Mouse (Mus musculus): ENCODE measurements around the gene Chmp3.

Chmp3 gene

DNA sequence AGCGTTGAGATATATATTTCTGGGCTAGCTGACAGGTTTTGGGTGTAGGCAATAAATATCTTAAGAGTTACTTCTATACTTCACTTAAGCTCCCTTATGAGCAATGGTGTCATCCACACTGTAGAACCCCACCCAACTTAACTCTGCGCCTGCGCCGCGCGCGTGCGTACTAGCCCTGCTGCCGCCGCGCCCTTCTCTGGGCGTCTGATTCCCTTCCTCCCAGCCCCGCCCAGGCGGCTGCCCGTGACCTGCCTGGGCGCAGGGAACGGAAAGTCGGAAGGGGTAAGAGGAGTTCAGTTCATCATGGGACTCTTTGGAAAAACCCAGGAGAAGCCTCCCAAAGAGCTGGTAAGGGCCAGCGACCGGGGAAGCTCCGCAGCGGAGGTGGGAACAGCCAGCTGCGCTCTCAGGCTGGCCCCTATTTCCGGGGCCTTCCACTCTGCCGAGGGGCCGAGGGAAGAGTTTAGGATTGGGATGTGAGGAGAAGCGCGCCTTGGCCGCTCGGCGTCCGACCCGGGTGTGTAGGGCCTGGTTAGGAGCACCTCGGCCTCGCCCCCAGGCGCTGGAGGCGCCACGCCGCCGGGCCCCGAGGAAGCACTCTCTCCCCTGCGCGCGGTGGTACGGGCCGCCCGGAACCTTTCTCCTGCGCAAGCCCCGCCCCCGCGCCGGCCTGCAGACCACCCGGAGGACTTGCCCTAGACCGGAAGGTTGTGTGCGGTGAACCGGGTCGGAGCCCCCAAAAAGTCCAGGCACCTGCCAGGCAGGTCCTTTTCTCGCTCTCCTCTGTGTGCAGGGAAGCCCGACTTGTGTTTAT lies at the start of gene Chmp3:
TSS of gene Chmp3 (plus strand) at position 112 of the 814 bp plus-strand sequence.
- peak; percentile 96 for DNase-seq

DNA sequence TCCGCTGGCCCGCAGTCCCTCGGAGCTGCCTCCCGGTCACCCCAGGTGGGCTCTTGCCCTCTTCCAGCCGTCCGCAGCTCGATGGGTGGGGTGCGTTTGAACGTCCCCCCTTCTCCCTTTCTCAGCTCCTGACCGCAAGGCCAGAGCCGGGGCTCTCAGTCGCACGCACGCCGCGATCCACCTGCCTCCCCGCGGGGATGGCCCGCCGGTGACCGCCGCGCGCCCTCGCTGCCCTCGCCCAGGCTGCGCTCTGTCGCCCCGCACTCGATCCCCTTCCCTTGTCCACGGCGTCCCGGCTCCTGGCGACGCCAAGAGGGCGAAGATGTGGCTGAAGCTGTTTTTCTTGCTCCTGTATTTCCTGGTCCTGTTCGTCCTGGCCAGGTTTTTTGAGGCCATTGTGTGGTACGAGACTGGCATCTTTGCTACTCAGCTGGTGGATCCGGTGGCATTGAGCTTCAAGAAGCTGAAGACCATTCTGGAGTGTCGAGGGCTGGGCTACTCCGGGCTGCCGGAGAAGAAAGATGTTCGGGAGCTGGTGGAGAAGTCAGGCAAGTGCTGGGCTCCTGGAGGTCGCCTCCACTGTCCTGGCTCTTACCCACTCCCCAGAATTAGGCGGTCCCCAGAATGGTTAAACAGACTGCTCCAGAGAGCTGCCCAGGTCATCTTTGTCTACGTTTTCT lies 49.1 kb upstream of the Chmp3 start:
- peak; percentile 55 for DNase-seq

DNA sequence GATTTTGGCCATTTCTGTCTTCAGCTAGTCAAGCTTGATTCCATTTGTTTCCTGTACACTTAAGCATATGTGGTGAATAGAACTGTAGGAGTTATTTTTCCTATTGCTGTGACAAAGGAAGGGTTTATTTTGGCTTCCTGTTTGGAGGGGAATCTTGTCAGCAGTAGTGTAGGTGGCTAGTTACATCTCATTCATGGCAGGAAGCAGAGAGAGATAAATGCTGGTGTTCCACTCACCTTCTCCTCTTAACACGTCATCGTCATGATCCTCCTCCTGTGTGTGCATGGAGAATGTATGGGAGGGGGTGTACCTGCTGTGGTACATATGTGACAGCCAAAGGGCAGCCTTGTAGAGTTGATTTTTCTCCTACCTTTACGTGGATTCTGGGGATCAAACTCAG lies 43.0 kb upstream of the Chmp3 start:
- DNase-seq = no peak

DNA sequence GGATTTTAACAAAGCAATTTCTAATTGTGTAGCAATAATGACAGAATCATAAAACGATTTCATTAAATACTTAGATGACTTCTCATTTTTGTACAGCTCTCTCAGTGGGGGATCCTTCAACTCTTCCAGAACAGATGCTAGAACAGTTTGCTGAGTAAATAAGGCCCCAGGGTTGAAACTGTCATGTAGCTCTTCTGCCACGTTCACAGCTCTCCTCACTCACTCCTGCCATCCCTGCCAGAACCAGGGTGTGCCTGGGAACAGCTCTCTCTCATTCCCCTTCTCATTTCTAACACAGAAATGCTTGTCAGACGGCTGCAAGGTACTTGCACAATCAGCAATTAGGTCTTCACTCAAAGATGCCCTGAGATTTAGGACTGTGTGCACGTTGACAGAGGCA lies 40.6 kb upstream of the Chmp3 start:
- no peak for DNase-seq

DNA sequence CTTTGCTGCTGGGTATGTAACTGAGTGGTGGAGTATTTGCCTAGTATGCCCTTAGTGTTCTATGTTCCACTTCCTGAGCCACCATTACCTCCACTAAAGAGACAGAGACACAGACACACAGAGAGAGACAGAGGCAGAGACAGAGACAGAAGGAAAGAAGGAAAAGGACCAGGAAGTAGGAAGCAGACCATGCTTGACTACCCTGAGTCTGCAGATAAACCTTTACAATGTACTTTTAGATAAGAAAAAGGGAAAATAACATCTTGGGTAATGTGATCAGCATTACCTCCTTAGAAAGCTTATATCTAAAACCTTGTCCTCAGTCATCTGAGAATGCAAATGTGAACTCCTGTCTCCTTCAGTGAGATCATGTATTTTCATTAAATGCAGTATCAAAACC lies 39.9 kb upstream of the Chmp3 start:
- no peak for DNase-seq

DNA sequence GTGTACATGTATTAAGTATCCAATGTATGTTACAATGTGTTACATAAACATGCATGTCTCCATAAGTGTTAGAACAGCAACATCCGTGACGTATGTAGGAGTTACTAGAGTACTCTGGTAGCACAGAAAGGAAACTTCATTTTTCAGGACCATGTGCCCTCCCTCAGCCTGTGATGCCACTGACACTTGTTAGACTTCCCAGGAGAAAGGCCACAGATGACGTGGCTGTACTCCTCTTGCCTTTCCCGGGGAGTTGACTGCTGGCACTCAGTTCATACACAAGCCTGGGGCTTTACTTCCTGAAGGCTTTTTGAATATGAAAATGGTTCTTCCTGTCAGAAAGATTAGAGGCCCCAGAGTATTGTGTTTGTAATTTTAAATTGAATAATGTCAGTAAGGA lies 39.5 kb upstream of the Chmp3 start:
- DNase-seq = no peak

DNA sequence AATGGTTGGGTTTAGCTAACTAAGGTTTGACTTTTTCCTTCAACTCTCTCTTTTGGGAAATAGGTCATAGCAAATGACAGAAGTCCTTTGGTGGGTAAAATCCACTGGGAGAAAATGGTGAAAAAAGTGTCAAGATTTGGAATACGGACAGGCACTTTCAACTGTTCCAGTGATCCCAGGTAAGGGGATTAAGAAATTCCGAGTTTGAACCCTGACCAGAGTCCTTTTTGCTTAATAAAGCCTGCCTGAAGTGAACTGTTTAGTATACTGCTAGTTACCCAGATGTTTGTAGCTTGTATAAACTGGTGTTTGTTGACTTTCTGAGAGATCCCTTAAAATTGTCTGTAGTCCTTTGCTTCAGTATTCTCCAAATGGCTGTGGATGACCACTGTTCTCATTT lies 37.9 kb upstream of the Chmp3 start:
- no peak for DNase-seq

DNA sequence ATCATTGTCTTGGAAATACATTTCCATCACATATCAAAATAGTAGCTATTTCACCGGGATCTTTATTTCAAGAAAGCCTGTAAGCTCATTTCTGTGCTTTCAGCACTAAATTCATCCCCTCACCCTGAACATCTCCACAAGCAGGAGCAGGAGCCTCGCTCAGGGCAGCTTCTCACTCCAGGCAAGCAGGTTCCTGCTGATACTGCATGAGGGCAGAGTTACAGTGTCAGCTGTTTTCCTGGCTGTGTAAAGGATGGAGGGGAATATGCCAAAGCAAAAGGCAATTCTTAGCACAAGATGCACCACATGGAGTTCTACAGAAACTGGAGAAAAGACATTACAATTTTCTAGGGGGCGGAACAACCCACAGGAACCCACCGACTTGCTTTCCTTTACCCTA lies 24.1 kb upstream of the Chmp3 start:
- no peak for DNase-seq

DNA sequence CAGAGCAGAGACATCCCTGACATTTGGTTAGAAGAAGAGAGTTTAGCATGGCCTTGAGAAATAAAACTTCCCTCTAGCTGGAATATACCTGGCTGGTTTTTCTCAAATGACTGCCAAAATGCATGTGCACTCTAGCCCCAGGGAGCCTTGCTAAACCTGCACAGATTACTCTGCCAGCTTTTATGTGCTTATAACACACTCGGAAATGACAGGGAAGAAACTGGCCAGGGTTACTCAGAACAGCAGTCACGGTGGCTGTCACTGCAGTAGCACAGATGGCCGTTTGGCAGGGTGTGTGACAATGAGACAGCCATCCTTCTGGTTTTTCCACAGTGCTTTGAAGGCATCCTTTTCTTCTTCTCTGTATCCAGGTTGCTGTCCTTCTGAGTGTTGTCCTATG lies 18.0 kb upstream of the Chmp3 start:
- no peak for DNase-seq

DNA sequence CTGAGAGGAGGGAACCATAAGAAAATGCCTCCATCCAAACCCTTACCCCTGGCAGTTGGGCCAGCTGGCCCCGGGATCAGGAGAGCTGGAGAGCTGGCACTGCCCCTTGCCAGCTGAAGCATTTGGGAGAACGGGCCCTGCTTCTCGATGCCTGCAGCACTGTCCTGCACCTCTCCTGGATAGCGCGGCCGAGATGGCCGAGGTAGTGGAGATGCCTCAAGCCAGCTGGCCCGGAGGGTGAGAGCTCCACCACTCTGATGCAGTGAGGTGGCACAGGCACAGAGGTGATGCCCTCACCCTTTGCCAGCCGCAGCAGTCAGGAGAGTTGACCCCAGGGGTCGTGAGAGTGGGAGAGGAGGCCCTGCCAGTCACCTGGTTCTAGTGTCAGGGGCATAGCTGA lies 16.5 kb upstream of the Chmp3 start:
- DNase-seq = no peak

DNA sequence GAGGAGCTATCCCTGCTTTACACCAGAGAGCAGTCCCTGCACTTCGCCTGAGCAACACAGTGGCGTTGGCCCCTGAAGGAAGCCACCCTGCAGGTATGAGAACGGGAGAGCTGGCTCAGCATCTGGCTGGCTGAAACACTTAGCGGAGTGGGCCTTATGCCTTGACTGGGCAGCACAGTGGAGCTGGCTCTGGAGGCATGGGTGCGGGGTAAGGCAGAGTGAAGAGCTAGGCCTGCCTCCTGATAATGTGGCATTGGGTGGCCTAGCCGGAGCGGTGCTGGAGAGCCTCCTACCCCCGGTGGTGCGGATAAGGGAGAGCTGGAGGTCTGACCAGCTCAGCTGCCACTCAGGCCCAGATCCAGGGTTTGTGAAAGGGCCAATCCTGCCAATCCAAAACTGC lies 15.8 kb upstream of the Chmp3 start:
- DNase-seq = no peak

DNA sequence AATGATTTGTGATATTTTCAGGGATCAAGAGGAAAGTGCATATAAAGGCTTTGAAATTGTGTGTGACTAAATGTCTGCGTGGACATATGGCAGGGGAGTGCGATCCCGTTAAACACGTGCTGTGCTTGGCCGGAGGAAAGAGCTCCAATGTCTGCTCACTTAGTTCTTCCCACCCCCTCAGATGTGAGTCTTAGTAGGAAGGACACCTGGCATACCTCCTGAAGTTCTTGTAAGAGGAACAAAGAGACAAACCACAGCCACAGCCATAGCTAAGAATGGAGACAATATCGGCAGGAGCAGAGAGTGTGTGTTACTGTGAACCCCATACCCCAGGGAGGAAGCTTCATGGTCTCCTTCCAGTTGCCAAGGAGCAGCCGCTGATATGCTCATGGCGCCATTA lies 13.4 kb upstream of the Chmp3 start:
- no peak for DNase-seq

DNA sequence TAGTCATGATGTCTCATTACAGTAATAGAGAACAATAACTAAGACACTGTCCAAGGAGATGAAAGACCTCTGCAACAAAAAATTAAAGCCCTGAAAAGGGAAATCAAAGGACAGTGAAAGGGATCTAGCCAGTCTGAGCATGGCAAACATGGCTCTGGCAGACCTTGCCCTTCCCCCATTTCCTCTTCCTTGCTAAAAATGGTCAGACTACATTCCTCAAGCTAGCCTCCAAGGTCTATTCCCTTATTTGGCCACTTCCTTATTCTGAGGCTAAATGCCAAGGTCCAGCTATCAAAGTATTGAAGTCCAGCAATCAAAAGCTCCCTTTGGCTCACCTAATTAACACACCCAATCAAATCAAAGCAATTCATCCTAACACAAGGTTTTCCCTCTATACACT lies 6.3 kb upstream of the Chmp3 start:
- no peak for DNase-seq

DNA sequence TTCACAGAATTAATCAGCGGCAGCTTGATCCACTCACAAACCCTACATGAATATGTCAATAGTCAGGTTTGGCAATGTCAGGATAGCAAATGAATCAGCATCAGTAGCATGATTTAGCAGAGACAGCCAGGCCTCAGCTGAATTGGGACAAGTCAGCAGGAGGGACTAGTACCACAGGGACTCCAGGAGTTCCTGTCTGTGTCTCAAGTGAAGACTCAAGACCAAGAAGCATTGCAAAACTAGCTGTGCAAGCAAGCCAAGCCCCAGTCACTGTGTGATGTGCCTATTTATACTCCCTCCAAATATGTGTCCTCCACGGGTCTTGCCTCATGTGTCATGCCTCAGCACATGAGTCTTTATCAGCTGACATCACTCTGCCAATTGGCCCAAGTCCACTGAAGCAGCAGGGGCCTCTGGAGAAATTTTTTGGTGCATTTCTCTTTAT lies 11.9 kb downstream of the Chmp3 start:
- DNase-seq = no peak

DNA sequence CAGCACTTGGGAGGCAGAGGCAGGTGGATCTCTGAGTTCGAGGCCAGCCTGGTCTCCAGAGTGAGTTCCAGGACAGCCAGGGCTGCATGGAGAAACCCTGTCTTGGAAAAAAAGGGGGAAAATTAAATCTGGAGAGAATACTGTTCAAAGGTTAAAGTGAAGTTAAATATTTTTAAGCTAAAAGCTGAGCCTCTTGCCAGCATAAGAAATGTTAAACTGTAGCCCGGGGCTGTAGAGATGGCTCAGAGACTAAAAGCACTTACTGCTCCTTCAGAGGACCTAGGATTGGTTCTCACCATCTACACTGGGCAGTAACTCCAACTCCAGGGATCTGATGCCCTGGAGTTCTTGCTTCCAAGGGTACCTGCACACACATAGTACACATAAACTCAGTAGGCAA lies 13.2 kb downstream of the Chmp3 start:
- no peak for DNase-seq

DNA sequence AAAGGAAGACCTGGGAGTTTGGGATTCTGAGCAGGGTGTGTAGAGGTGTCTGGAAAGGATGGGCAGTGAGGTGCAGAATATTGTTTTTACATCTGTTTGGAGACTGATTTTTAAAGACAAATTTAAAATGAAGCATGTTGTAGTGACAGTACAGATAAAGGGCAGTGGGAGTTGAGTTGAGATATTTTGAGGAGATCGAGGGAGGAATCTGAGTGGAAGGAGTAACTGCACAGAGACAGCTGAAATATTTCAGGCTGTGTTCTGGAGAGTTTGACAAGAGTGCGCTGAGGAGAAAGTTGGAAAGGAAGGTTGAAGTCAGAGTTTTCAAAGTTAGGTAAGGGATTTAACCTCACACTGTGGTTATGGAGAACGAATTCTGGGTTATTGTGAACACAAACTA lies 25.0 kb downstream of the Chmp3 start:
- DNase-seq = no peak

DNA sequence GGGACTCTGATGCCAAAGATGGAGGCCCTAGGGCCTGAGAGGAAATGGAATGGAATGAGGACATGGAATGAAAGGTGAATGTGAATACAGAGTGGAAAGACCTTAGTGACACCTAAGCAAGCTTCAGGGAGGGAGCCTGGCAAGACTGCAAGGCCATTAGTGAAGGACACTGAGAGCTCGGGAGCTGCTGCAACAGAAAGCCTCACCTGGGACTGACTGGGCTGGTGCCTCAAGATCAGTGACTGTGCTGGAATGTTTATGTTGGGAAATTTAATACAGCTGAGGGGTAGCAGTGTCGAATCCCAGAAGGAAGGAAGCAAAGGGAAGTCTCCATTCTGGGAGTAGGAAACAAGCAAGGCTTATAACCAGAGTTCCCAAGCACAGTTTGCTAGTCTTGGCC lies 25.4 kb downstream of the Chmp3 start:
- DNase-seq = no peak

DNA sequence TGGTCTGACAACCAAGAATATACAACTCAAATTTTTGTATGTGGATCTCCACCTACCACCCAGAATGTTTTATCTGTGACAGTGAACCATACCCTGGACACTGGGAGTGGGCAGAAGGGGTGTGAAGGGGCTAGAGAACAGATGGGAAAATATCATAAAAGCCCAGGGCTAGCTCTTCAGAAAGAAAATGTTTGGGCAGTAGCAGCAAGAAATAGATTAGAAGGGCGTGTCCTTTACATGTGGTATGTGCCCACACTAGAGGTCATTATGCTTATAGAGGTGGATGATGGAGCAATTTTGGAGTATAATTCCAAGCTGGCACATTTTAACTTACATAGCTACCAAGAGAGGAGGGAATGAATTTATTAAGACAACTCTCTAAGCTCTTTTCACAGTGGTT lies 31.8 kb downstream of the Chmp3 start:
- DNase-seq = no peak

DNA sequence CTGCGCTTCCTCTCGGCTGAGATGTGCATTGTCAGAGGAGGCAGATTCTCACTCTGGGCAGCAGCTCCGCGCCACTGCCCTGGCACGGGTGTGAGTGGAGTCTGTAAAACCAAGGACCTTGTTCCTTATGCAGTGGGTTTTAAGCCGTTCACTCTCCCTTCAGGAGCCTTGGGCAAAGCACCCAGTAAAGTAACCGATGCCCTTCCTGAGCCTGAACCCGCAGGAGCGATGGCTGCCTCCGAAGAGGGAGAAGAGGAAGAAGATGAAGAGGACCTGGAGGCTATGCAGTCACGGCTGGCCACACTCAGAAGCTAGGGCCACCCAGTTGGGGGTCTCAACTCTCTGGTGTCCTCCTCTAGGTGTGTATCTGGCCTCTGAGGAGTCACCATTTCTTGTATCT lies 35.9 kb downstream of the Chmp3 start:
- no peak for DNase-seq

DNA sequence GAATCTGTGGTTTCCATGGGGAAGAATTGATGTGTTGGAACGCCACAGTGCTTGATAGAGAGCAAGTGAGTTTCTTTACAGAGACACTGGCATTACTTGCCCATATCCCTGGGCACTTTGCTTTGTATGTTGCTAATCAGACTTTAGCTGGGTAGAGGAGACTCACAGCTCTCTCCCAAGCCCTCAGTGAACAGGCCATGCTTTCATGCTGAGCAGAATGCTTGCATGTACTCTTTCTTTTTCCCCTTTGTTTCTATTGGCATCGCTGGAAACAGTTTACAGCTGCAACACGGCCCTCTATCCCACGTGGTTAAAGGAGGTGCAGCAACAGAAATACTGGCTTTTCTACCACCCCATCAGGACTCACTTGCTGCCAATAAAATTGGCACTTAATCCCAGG lies 39.6 kb downstream of the Chmp3 start:
- DNase-seq = no peak

DNA sequence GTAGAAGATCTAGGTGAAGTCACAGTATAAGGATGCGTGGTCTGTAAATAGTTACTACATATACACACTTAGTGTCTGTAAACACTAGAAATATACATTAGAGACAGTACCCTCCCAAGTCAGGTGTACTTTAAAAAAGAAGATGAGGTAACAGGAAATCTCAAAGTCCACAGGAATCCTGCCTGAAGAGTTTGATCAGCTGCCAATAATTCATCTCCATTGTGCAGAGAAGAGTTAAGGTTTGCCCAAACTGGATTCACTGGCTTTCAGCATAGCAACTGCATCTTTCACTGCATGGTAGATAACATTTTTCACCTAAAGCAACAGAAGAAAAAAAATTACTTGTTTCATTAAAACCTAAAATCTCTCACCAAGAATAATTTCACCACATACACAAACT lies 45.8 kb downstream of the Chmp3 start:
- no peak for DNase-seq

DNA sequence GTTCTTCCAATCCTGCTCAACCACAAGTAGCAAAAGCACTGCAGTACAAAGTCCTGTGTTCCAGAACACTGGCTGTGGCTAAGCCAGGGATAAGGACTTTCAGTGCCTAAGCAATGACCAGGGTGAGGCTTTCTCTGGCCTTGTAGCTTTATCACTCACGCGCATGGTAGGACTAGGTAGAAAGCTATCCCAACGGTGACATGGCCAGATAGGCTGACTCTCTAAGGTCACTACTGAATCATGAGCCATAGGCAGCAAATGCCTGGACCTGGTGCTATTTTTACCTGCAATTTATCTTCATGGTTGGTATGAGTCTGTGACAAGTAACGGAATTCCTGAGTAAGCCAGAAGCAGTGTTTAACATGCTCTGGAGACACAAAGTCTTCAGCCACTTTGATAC lies 46.6 kb downstream of the Chmp3 start:
- DNase-seq = no peak

DNA sequence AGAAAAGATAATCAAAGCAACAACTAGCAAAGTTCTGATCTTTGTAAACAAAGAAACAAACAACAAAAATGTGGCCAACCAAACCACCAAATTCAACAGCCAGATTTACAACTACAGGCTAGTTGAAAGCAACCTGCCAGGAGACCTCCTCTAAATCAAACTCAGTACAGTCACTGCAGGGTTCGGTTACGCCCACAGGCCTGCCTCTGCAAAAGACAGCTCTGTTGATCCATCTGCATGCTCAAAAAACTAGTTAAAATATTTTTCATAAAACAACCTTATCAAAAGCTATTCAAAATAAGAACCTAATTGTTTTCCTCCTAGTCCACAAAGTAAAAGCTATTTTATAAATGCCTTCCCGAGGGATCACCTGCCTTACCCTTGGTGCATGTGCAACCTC lies 64.2 kb downstream of the Chmp3 start:
- no peak for DNase-seq

DNA sequence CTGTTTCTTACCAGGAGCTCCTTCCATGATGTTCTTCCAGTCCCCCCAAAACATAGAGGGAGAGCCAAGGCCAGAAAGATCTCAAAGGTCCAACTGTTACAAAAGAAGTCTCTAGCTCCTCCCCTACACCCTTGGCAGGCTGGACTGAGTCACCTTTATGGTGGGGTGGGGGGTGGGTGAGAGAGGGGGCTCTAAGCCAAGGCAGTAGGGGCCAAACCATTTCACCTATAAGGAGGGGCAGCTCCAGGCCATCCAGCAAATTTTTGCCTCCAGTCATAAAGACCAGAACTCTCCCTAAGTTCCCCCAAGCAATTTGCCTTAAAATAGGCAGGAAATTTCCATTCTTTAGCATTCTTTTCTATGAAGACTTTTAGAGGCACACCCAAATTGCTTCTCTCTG lies 65.4 kb downstream of the Chmp3 start:
- DNase-seq = no peak

DNA sequence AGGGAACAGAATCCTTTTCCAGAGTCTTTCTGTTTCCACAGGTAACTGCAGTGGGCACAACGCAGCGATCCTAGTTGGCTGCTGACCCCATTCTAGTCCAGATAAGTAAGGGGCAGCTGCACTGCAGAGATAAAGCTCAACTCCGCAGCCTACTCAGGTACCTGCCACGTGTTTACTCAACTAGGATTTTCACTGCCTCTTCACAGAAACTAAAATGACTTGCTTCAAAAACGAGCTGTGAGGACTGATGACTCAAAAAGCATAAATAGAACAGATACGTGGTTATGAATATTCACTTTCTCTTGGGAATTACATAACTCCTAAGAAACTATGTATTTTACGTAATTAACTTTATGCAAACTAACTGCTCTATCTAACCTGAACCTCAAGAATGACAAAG lies 66.4 kb downstream of the Chmp3 start:
- no peak for DNase-seq

Data from thymus, postnatal 14 days (tissue).